Mouse (Mus musculus): Measurements from ENCODE around the gene Nfic.

DNA sequence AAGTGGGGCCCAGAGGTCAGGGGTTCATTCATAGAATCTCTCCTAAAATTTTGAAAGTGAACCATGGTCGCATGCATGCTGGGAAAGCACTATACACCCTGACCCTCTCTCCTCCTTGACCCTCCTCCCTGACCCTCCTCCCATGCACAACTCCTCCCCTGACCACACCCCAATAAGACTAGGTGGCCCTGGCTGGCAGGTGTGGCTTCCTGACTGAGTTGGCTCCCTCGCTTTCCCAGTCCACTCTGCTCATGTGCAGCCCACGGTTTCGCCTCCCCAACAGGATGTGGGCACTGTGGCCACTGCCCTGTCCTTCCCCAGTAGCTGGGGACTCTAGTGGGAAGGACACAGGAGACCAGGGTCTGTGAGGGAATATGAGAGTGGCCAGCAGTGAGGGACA is 45.1 kb downstream of the Nfic start:
- TF ChIP-seq CTCF (IDR thresholded peaks at IDR 0.05; ENCODE audit: low read depth): no peak
- TF ChIP-seq EP300 (IDR thresholded peaks at IDR 0.05; ENCODE audit: low read depth): no peak
